Mouse (Mus musculus) monocyte, adult 2 months (primary cell): Measurements from ENCODE around the gene Mmp2.

ENCODE experiments used
- DNase-seq, 2 experiments: peaks; one replicate each; pipeline ENCODE4 v3.0.0; 2022; ENCODE audit warnings: low spot score in 2 of 2, low read depth in 1 of 2

Mmp2 gene

GRCm38 (mm10) chr8:92893870-92894269, 66.8 kb downstream of the Mmp2 start:
- no peak for DNase-seq

GRCm38 (mm10) chr8:92895053-92895452, 68.0 kb downstream of the Mmp2 start:
- no peak for DNase-seq

- DNase-seq, result no peak
Observed at GRCm38 (mm10) chr8:92896056-92896455, 69.0 kb downstream of the Mmp2 start.

- DNase-seq, result no peak
Observed at GRCm38 (mm10) chr8:92896611-92897010, 69.5 kb downstream of the Mmp2 start.

GRCm38 (mm10) chr8:92897794-92898193, 70.7 kb downstream of the Mmp2 start:
- no peak for DNase-seq

GRCm38 (mm10) chr8:92899590-92899989, 72.5 kb downstream of the Mmp2 start:
- no peak for DNase-seq

- DNase-seq, result no peak
Observed at GRCm38 (mm10) chr8:92901107-92901506, 74.0 kb downstream of the Mmp2 start, which contains the start of gene Capns2. TSS of gene Capns2 (plus strand) at chr8:92901407.

GRCm38 (mm10) chr8:92902981-92903380, 75.9 kb downstream of the Mmp2 start:
- no peak for DNase-seq
